Mouse (Mus musculus) small intestine, adult 2 months (tissue): ENCODE data around the gene Olfr354.

ENCODE experiments used
- CTCF ChIP-seq: fragments of 200-500 bp; IDR thresholded peaks from 2 replicates; pipeline ENCODE4 v1.5.1; 2012; ENCODE audit warnings: low read depth, mild to moderate bottlenecking, control low read depth, inconsistent platforms, low read length, moderate library complexity, mixed read lengths; ENCODE audit not compliant: insufficient replicate concordance, insufficient read length; ENCODE audit errors: extremely low read depth
- POLR2A ChIP-seq: fragments of 200-500 bp; IDR thresholded peaks from 2 replicates; pipeline ENCODE4 v1.6.1; 2012; ENCODE audit warnings: low read depth, mild to moderate bottlenecking, control low read depth, inconsistent platforms, low read length, moderate library complexity

DNA sequence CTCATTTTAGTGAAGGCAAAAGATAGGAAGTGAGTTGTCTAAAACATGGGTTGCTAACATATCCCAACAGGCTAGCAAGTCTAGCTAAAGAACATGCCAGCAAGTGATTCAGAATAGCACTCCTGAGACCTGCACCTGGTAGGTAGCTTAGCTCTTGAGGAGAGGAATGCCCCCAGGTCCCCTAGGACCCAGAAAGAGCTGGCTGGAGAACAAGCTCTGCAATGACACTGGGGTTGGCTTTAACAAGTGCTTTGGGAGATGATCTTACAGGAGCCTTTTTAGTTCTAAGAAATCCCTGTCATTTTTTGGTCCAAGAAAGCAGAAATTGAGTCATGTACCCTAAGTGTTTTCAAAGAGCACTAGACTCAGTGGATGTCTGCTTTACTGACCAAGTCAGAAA lies at the start of gene Olfr354:
- TF ChIP-seq CTCF (no peak), POLR2A (no peak)
